Mouse (Mus musculus) small intestine, adult 2 months (tissue): ENCODE results near the gene Adk.

Source experiments
- CTCF ChIP-seq: fragments of 200-500 bp; IDR thresholded peaks from 2 replicates; pipeline ENCODE4 v1.5.1; 2012; ENCODE audit warnings: low read depth, mild to moderate bottlenecking, control low read depth, inconsistent platforms, low read length, moderate library complexity, mixed read lengths; ENCODE audit not compliant: insufficient replicate concordance, insufficient read length; ENCODE audit errors: extremely low read depth
- POLR2A ChIP-seq: fragments of 200-500 bp; IDR thresholded peaks from 2 replicates; pipeline ENCODE4 v1.6.1; 2012; ENCODE audit warnings: low read depth, mild to moderate bottlenecking, control low read depth, inconsistent platforms, low read length, moderate library complexity

GRCm38 (mm10) chr14:21369127-21369526, 316.8 kb downstream of the Adk start:
- TF ChIP-seq POLR2A = no peak
- TF ChIP-seq CTCF = no peak
